Mouse (Mus musculus) layer of hippocampus, adult 18-20 months (tissue): ENCODE data around the gene Acap3. TPM values are rescaled to one million over a fixed set of nuclear protein-coding genes. Genes with fewer than 3 reads are reported as not detected.

Experiments
- DNase-seq, 2 experiments: peaks; one replicate each; pipeline ENCODE4 v3.0.0; 2022; ENCODE audit warnings: low spot score in 2 of 2
- total RNA-seq, 2 experiments: library from RNA; stranded (reverse); gene quantifications; 2 replicates each; pipeline ENCODE4 v1.2.3; 2021

Acap3 gene
- total RNA-seq, 2 experiments from 2014 or later: 105 to 120 TPM

- no peak for DNase-seq
Measured at GRCm38 (mm10) chr4:155883587-155883986, 8.0 kb upstream of the Acap3 start.

GRCm38 (mm10) chr4:155886330-155886729 lies 5.3 kb upstream of the Acap3 start:
- DNase-seq: no peak

- no peak for DNase-seq
Measured at GRCm38 (mm10) chr4:155887674-155888073, 3.9 kb upstream of the Acap3 start.

GRCm38 (mm10) chr4:155888181-155888580 lies 3.4 kb upstream of the Acap3 start:
- no peak for DNase-seq

GRCm38 (mm10) chr4:155889316-155889715 lies 2.3 kb upstream of the Acap3 start:
- no peak for DNase-seq

- DNase-seq: no peak
Measured at GRCm38 (mm10) chr4:155891011-155891471, 581 bp upstream of the Acap3 start.

- peak; percentile 79 to 88 for DNase-seq
Measured at GRCm38 (mm10) chr4:155892017-155892416, 395 bp downstream of the Acap3 start.

GRCm38 (mm10) chr4:155892438-155893211 lies 1.0 kb downstream of the Acap3 start:
- no peak for DNase-seq

- DNase-seq: no peak
Measured at GRCm38 (mm10) chr4:155893212-155893690, 1.6 kb downstream of the Acap3 start.

- DNase-seq: peak; percentile 77
Measured at GRCm38 (mm10) chr4:155894311-155894881, 2.8 kb downstream of the Acap3 start.

GRCm38 (mm10) chr4:155895216-155895615 lies 3.6 kb downstream of the Acap3 start:
- peak; percentile 68 to 85 for DNase-seq

- no peak for DNase-seq
Measured at GRCm38 (mm10) chr4:155895826-155896225, 4.2 kb downstream of the Acap3 start.

GRCm38 (mm10) chr4:155896461-155896860 lies 4.8 kb downstream of the Acap3 start:
- DNase-seq: no peak

- DNase-seq: no peak
Measured at GRCm38 (mm10) chr4:155898318-155898717, 6.7 kb downstream of the Acap3 start.

GRCm38 (mm10) chr4:155899355-155899754 lies 7.7 kb downstream of the Acap3 start:
- DNase-seq: no peak

- peak in 1 of 2 experiments; percentile 60 for DNase-seq
Measured at GRCm38 (mm10) chr4:155901205-155901604, 9.6 kb downstream of the Acap3 start.

GRCm38 (mm10) chr4:155903246-155903645 lies 11.6 kb downstream of the Acap3 start:
- DNase-seq: no peak

- peak in 1 of 2 experiments; percentile 22 for DNase-seq
Measured at GRCm38 (mm10) chr4:155904318-155905102, 12.9 kb downstream of the Acap3 start.

GRCm38 (mm10) chr4:155905634-155906033 lies 14.0 kb downstream of the Acap3 start:
- DNase-seq: peak in 1 of 2 experiments; percentile 0

GRCm38 (mm10) chr4:155906125-155906524 lies 14.5 kb downstream of the Acap3 start:
- peak in 1 of 2 experiments; percentile 1 for DNase-seq

- peak in 1 of 2 experiments; percentile 0 for DNase-seq
Measured at GRCm38 (mm10) chr4:155907003-155907402, 15.4 kb downstream of the Acap3 start.

GRCm38 (mm10) chr4:155908281-155908680 lies 16.7 kb downstream of the Acap3 start:
- DNase-seq: peak in 1 of 2 experiments; percentile 0
